ENCODE assay signal across 25 mouse cellular contexts in the genomic region with DNA sequence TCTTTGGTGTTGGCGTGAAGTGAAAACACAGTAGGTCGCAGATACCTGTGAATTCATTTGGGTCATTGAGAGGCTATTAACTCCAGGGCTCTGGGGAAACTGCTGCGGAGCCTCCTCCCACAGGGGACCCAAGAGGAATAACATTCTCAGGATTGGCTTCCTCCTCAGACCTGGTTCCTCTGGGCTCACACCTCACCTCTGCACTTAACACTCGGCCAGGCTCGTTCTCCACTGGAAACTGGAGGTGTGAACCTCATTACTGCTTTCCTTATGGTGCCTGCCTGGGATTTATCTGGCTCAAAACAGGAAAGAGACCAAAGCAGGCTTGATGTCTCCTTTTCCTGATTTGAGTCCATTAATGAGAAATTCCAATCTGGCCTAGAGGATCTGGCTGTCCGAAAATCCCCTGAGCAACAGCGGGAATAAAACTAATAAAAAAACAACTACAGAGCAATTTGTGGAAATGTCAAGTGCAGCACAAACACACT. TPM values are rescaled to one million over a fixed set of nuclear protein-coding genes. Genes with fewer than 3 reads are reported as not detected.
DNase-seq lines count a peak whose midpoint lies in the region; ATAC-seq and TF ChIP-seq lines count a peak whose summit lies in the region.
"Had no signal": no experiment of that assay in that cellular context is flagged by ENCODE, and none has a peak within 500 bp of the region (broad histone marks: within the 10 kb centered on the region; RNA-seq: fewer than 3 reads in every experiment).

No protein-coding gene starts in this region.

- H3K4me1 ChIP-seq in limb, embryonic 11.5 days (ENCODE audit: control insufficient read depth, insufficient read depth, low read length), result no peaks in the 10 kb centered on the region
- H3K4me1 ChIP-seq in neural tube, embryonic 15.5 days, result no peaks in the 10 kb centered on the region
- H3K4me1 ChIP-seq: forebrain, embryonic 13.5 days; intestine, embryonic 15.5 days; lung, embryonic 15.5 days; stomach, embryonic 15.5 days had no signal

- no peaks in the 10 kb centered on the region for H3K27me3 ChIP-seq in limb, embryonic 11.5 days (ENCODE audit: control insufficient read depth, insufficient read depth, low read length)
- no peaks in the 10 kb centered on the region for H3K27me3 ChIP-seq in neural tube, embryonic 15.5 days (replicated peaks)
- H3K27me3 ChIP-seq: forebrain, embryonic 13.5 days; intestine, embryonic 15.5 days; lung, embryonic 15.5 days; Patski; stomach, embryonic 15.5 days had no signal

- H3K9ac ChIP-seq in limb, embryonic 11.5 days (ENCODE audit: low read length), result no peak overlapping the region
- H3K9ac ChIP-seq in neural tube, embryonic 15.5 days (replicated peaks), result no peak overlapping the region
- H3K9ac ChIP-seq: forebrain, embryonic 13.5 days; intestine, embryonic 15.5 days; lung, embryonic 15.5 days; stomach, embryonic 15.5 days had no signal

- WGBS in limb, embryonic 11.5 days, result 20% methylated on average over 7 of the region's 7 CpGs
- WGBS in neural tube, embryonic 15.5 days, result 85% methylated on average over 7 of the region's 7 CpGs

- TF ChIP-seq CTCF in brain, embryonic 14.5 days (IDR thresholded peaks at IDR 0.05; ENCODE audit: borderline replicate concordance, extremely low read depth, insufficient read depth, insufficient read length), result no peak

- no peaks in the 10 kb centered on the region for H3K36me3 ChIP-seq in limb, embryonic 11.5 days (ENCODE audit: control insufficient read depth, insufficient read depth, low read length)
- no peaks in the 10 kb centered on the region for H3K36me3 ChIP-seq in neural tube, embryonic 15.5 days
- H3K36me3 ChIP-seq: G1E; intestine, embryonic 15.5 days; lung, embryonic 15.5 days; stomach, embryonic 15.5 days had no signal

- no peak overlapping the region for H3K27ac ChIP-seq in limb, embryonic 11.5 days (replicated peaks; ENCODE audit: low read depth, low read length)
- no peak overlapping the region for H3K27ac ChIP-seq in neural tube, embryonic 15.5 days (replicated peaks)
- H3K27ac ChIP-seq: forebrain, embryonic 13.5 days; intestine, embryonic 15.5 days; lung, embryonic 15.5 days; stomach, embryonic 15.5 days had no signal

- H3K9me3 ChIP-seq in limb, embryonic 11.5 days (ENCODE audit: control insufficient read depth, low read length), result no peaks in the 10 kb centered on the region
- H3K9me3 ChIP-seq in neural tube, embryonic 15.5 days (replicated peaks), result no peaks in the 10 kb centered on the region
- H3K9me3 ChIP-seq: forebrain, embryonic 13.5 days; G1E; intestine, embryonic 15.5 days; lung, embryonic 15.5 days; stomach, embryonic 15.5 days had no signal

- no peak overlapping the region; the same call in 1 of the 2 replicates for H3K4me2 ChIP-seq in limb, embryonic 11.5 days (ENCODE audit: low read depth, severe bottlenecking)
- H3K4me2 ChIP-seq in neural tube, embryonic 15.5 days, result no peak overlapping the region
- H3K4me2 ChIP-seq: forebrain, embryonic 13.5 days; intestine, embryonic 15.5 days; liver, embryonic 11.5 days; lung, embryonic 15.5 days; midbrain, embryonic 11.5 days; stomach, embryonic 15.5 days had no signal

- no peak for TF ChIP-seq POLR2A in brain, embryonic 14.5 days (IDR thresholded peaks at IDR 0.05; ENCODE audit: borderline replicate concordance, extremely low read depth, insufficient read depth, insufficient read length, poor library complexity, severe bottlenecking)

- no peak overlapping the region for H3K4me3 ChIP-seq in limb, embryonic 11.5 days (ENCODE audit: low read depth, low read length)
- H3K4me3 ChIP-seq in neural tube, embryonic 15.5 days (replicated peaks), result no peak overlapping the region
- H3K4me3 ChIP-seq: forebrain, embryonic 13.5 days; intestine, embryonic 15.5 days; lung, embryonic 15.5 days; stomach, embryonic 15.5 days had no signal

- ATAC-seq in limb, embryonic 11.5 days (ENCODE audit: insufficient number of reproducible peaks, low FRiP score, low TSS enrichment, low read depth), result peak; percentile 76
- ATAC-seq in neural tube, embryonic 15.5 days (ENCODE audit: low FRiP score), result no peak
- ATAC-seq: CD4-positive, CD25-positive, alpha-beta regulatory T cell, adult 4 months; forebrain, embryonic 13.5 days; hindbrain, embryonic 16.5 days; intestine, embryonic 15.5 days; midbrain, embryonic 16.5 days; Patski had no signal

- peak; percentile 83 for DNase-seq in heart, adult 11 months
- no peak for DNase-seq in heart, adult 18-20 months
- peak; percentile 28 for DNase-seq in brain, embryonic 14.5 days (ENCODE audit: low read depth)
- DNase-seq in limb, embryonic 11.5 days (ENCODE audit: low spot score), result peak; percentile 63
- no peak for DNase-seq in layer of hippocampus, adult 11-12 months (ENCODE audit: low spot score)
- DNase-seq in MN1 (ENCODE audit: low spot score), result no peak
- DNase-seq: adrenal gland, postnatal 25 days; cerebellum, adult 9-10 months; kidney, adult 2 months; kidney, postnatal 36 days; layer of hippocampus, postnatal 36 days; left cerebral cortex, postnatal 4 days; right cerebral cortex, postnatal 4 days had no signal

RNA-seq across cellular contexts. Expression of gene Klf9, which starts 55.8 kb away (rescaled TPM):
- total RNA-seq in heart, adult 18-20 months (2021), result 100 to 1,000 TPM in 1 of 2 experiments, 10 to 100 TPM in 1; 98.5 to 136 TPM
- polyA plus RNA-seq in brain, embryonic 14.5 days (2012; rRNA removed), result 1.1 and 1.6 TPM in 2 replicates
- 1.2 and 1.6 TPM in 2 replicates for polyA plus RNA-seq in limb, embryonic 11.5 days (2014; fragmentation: Nextera tagmentation; extraction: Ambion mirVana)
- polyA plus RNA-seq in neural tube, embryonic 15.5 days (2015; fragmentation: Nextera tagmentation; extraction: Ambion mirVana), result 5.0 and 5.3 TPM in 2 replicates

Comparison
In these comparisons a context has a peak if more than half of its experiments do, and no peak if none do; other contexts are left out.
1. DNase-seq: peak in heart, adult 11 months (single experiment), brain, embryonic 14.5 days (single experiment) and limb, embryonic 11.5 days (single experiment); none in heart, adult 18-20 months (0 of 2), layer of hippocampus, adult 11-12 months (single experiment) and MN1 (single experiment).